Mouse (Mus musculus): ENCODE results near the gene Dnase1l2.
A peak's percentile ranks its signal among the peaks of the same experiment; 100 is the strongest.

Dnase1l2 gene

DNA sequence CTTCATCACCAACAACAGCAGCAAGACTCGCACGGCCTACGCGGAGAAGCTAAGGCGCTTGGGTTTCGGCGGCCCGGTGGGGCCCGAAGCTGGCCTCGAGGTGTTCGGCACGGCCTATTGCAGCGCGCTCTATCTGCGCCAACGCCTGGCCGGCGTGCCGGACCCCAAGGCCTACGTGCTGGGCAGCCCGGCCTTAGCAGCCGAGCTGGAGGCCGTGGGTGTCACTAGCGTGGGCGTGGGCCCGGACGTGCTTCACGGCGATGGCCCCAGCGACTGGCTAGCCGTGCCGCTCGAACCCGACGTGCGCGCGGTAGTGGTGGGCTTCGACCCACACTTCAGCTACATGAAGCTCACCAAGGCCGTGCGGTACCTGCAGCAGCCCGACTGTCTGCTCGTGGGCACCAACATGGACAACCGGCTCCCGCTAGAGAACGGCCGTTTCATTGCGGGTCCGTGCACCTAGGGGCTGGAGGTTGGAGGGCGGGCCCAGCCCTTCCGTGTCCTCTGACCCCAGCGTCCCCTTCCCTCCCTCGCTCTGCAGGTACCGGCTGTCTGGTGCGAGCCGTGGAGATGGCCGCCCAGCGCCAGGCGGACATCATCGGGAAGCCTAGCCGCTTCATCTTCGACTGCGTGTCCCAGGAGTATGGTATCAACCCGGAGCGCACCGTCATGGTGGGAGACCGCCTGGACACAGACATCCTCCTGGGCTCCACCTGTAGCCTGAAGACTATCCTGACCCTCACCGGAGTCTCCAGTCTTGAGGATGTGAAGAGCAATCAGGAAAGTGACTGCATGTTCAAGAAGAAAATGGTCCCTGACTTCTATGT lies 28.0 kb upstream of the Dnase1l2 start:
- DNase-seq: peak in 1 of 2 experiments; percentile 50

GRCm38 (mm10) chr17:24469910-24470602 lies 27.2 kb upstream of the Dnase1l2 start, which contains the start of the genes E4f1 and Pgp:
Gene E4f1, minus strand, starts transcription at chr17:24470313.
Gene Pgp, plus strand, starts transcription at chr17:24470392.
- peak; percentile 99 to 100 for DNase-seq

DNA sequence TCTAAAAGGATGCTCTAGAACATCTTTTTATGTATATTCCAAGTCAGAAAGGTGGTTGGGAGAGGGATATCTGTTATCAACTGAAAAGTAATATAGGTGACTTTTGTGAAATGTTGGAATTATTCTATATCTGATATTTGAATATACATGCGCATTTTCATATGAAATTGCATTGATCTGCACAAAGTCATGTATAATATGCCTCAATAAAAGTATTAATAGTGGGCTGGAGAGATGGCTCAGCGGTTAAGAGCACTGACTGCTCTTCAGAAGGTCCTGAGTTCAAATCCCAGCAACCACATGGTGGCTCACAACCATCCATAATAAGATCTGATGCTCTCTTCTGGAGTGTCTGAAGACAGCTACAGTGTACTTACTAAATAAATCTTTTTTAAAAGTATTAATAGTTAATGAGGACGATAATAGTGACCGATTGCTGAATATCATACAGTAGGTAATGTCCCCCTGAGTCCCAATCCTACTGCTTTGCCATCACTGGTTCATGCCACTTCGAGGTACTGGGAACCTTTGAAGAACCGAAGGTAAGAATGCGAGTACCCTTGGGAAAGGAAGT lies 26.5 kb upstream of the Dnase1l2 start:
- no peak for DNase-seq

- DNase-seq: no peak
Observed at GRCm38 (mm10) chr17:24468636-24469246, 25.8 kb upstream of the Dnase1l2 start.

DNA sequence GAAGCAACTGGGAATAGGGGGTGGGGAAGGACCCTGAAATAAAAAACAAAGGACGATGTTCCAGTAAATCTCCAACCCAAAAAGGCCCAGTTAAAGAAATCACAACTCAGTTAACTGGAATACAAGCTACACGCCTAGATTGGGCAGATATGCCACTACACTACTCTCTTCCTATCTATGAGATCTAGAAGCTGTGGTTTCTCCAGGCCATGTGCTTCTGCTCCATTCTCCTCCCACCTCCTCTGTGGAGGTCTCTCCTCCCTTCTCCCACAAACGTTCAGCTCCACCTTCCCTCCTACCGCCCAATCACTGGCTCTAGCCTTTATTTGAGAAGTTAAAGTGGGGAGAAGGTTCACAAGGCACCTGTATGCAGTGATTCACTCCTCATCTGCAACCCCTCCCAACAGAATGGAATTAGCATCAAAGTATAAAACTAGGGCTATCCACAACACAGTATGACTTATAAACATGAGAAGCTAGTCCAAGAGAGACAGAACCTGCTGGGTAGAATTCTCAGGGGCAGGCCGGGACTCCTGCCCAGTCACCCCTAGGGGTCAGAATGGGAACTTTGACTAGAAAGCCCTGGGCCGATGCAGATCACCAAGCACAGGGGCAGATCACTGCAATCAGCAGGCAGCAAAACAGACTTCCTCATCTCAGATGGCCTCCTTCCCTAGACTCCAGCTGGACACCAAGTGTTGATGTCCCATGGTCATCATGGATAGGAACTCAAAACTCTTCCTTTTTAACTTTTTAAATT lies 20.6 kb upstream of the Dnase1l2 start:
- peak; percentile 65 for DNase-seq

- no peak for DNase-seq
Observed at GRCm38 (mm10) chr17:24462932-24463331, 20.0 kb upstream of the Dnase1l2 start.

GRCm38 (mm10) chr17:24461580-24461979 lies 18.7 kb upstream of the Dnase1l2 start:
- peak; percentile 49 to 66 for DNase-seq

DNA sequence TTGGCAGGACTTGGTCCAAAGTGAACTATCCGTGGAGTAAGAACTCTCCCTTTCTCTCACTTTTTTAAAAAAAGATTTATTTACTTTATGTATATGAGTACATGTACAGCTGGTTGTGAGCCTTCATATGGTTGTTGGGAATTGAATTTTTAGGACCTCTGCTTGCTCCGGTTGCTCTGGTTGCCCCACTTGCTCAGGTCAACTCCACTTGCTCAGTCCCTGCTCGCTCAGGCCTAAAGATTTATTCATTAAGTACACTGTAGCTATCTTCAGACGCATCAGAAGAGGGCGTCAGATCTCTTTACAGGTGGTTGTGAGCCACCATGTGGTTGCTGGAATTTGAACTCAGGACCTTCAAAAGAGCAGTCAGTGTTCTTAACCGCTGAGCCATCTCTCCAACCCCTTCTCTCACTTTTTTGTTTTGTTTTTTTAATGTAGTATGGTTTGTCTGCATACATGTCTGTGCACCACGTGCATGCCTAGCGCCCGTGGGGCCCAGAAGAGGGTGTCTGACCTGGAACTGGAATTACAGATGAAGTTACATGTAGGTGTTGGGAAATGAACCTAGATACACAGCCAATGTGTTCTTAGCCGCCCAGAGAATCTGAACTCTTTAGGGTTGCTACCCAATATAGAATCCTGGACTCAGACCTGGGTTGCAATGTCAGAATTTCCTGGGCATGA lies 12.8 kb upstream of the Dnase1l2 start:
- DNase-seq: peak in 1 of 2 experiments; percentile 25

GRCm38 (mm10) chr17:24454756-24455522 lies 12.0 kb upstream of the Dnase1l2 start:
- DNase-seq: peak; percentile 99 to 100

GRCm38 (mm10) chr17:24454218-24454755 lies 11.4 kb upstream of the Dnase1l2 start:
- no peak for DNase-seq

GRCm38 (mm10) chr17:24453372-24453771 lies 10.5 kb upstream of the Dnase1l2 start:
- peak in 1 of 2 experiments; percentile 62 for DNase-seq

DNA sequence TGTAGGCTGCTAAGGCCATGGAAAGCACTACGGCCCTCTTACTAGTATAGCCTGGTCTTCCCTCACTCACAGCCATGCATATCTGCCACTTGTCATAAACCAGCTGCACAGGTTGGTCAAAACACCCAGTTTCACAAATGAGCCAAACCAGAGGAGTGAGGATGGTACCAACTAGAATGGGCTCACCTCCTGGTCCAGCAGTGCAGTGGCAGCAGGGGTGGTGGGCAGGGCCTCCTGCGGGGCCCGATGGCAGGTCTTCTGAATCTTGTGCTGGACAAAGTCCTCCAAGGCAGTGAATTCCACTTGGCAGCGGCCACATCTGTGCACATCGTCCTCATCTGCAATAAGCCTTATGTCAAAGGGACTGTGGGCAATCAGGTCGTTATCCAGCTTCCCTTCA lies 8.3 kb upstream of the Dnase1l2 start:
- DNase-seq: no peak

DNA sequence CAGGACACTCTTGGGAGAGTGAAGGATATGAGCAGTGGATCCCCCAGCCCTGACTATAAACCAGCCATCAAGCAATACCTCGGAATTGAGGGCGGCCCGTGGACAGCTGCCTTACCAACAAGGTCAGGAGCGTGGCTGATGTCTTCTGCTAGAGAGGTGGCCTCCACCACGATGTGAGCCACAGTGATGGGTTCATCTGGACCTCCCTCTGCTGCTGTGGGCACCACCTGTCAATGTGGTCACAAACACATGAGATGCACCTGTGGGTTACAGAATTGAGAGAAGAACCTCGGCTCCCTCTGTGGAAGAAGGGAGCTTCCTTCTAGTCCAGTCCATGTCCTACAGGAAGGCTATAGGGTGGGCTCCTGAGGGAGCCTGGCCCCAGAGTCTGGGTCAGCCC lies 6.6 kb upstream of the Dnase1l2 start:
- no peak for DNase-seq

DNA sequence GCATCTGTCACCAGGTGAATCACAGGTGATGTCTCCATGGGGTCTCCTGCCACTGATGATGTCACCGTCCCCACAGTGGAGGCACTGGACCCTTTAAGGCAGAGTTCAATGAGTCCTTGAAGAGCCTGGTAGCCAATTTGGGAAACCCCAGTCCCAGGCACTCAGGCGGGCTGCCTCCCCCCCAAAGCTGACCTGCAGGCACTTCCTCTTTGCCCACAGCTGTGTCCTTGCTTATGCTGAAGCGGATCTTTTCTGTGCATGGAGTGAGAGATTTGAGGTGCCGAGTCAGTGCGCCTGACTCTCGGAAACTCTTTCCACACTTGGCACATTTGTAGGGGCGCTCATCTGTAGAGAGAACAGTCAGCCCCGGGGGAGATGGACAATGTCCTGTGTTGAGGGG lies 3.7 kb upstream of the Dnase1l2 start:
- DNase-seq: no peak

- DNase-seq: peak; percentile 34 to 54
Observed at GRCm38 (mm10) chr17:24443409-24443808, 504 bp upstream of the Dnase1l2 start.

DNA sequence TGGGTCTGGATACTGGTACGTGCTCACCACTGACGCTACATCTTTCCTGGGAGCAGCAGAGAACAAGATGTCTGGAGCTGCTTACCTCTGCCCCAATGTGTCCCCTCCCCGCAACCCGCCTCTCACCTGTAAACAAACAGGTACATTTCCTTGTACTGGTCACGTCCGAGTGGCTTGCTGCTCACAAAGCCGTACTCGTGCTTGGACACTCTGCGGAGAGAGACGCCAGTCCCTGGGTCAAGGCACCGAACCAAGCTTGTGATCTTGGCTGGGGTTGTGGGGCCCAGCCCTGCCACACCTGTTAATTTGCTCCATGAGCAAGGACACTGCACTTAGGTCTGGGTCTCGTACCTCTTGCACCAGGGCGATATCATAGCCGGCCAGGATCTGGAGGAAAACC lies 798 bp downstream of the Dnase1l2 start:
- DNase-seq: no peak

GRCm38 (mm10) chr17:24441148-24441547 lies 1.8 kb downstream of the Dnase1l2 start:
- DNase-seq: peak in 1 of 2 experiments; percentile 50

DNA sequence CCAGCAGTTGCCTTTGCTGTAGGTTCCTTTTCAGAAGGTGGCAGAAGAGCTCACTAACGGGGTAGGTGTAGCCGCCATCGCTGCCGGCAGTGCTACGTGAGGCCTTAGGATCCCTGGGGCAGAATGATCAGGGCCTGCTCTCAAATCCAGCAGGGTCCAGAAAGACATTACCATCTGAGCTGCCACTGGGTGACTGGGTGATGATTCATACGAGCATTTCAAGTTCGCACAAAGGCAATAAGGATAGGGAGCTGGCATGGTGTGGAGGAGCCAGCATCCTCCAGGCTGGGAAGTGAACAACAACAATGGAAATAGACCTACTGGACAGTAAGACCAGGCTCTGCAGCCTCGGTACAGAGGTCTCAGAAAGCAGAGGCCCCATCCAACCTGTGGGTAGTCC lies 2.5 kb downstream of the Dnase1l2 start:
- DNase-seq: no peak

- peak; percentile 64 to 66 for DNase-seq
Observed at GRCm38 (mm10) chr17:24437016-24437415, 5.9 kb downstream of the Dnase1l2 start.

DNA sequence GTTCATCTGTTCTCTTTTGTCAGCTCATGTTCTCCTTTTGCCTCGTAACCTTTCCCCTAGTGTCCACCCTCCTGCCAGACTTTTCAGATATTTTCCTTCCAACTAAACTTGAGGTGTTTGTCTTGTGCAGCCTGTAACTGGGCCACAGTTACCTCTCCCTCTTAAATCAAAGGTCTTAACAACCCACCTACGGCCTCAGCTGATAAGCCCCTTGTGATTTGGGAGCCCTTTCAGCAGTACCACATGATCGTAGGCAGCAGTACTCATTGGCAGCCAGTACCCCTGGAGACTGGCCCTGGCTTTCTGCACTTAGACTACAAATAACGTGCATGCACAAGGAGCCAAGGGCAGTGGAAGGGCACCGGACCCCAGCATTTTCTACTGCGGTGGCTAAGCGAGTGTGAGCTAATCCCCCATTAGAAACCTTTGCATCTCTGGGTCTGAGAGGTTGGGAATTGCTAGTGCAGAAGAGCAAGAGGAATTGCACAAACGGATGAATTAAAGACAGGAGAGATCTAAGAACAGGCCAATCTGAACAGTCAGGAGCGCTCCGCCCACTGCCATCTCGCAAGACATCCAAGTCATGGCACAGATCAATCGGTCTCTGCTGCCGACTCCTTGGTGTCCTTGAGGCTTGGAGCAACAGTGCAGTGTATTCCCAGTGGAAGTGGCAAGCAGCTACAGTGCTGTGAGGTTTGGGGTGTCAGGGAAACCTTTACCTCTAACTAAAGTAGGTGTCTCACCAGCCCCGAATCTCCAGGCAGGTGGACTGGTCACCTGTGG lies 13.5 kb downstream of the Dnase1l2 start:
- peak; percentile 60 to 81 for DNase-seq
